Mouse (Mus musculus): ENCODE results near the gene Ifitm10.

DNA sequence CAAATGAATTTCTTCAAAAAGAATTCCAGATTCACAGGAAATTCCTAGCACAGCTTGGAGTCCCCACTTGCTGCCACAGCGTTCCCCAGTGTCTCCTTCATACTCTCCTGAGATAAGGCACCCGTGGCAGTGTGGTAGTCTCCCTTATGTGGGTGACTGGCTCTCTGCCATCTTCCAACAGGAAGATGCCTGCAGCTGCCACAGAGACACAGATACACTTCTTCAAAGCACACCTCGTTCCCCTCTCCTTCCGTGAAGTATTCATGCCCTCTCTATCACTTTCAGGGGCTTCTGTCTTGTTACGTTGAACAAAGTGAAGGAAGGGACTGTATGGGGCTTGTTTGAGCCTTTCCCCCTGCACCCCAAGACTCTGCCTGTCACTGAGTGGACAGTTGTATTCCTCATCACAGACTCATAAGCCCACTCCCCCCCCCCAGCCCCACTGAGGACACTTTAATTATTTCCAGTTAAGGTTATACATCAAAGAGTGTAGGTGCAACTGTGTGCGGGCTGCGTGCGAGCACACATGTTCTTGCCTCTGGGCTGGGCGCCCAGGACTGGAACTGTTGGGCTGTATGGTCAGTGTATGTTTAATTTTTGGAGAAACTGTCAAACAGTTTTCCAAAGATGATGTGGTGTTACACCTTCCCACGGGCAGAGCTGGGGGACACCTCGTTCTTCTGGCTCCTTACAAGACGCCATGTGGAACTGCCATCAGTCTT lies 50.0 kb downstream of the Ifitm10 start:
- no peak for TF ChIP-seq EP300 (IDR thresholded peaks at IDR 0.05; ENCODE audit: low read depth)
- no peak for TF ChIP-seq CTCF (IDR thresholded peaks at IDR 0.05; ENCODE audit: low read depth)

Data from liver, embryonic 14.5 days (tissue).